Mouse (Mus musculus) gonadal fat pad, adult 2 months (tissue): ENCODE data around the gene Tex264. TPM values are rescaled to one million over a fixed set of nuclear protein-coding genes. Genes with fewer than 3 reads are reported as not detected.
"Not testable (repeated sequence)": the region's sequence is repeated elsewhere in the genome, so short reads cannot be mapped to it uniquely, and the experiment has no call there.

ENCODE experiments used
- DNase-seq: peaks from one replicate; pipeline ENCODE4 v3.0.0-alpha.2; 2012; ENCODE audit warnings: low read depth
- polyA plus RNA-seq: library from polyadenylated mRNA; depleted of rRNA; stranded (reverse); fragments of >200 nt; gene quantifications from 2 replicates; pipeline ENCODE4 v1.2.3, GENCODE M21; 2012

Gene Tex264
- polyA plus RNA-seq, 1 experiment, result 126 TPM

GRCm38 (mm10) chr9:106664433-106664832, 21.3 kb downstream of the Tex264 start:
- DNase-seq, result no peak

DNA sequence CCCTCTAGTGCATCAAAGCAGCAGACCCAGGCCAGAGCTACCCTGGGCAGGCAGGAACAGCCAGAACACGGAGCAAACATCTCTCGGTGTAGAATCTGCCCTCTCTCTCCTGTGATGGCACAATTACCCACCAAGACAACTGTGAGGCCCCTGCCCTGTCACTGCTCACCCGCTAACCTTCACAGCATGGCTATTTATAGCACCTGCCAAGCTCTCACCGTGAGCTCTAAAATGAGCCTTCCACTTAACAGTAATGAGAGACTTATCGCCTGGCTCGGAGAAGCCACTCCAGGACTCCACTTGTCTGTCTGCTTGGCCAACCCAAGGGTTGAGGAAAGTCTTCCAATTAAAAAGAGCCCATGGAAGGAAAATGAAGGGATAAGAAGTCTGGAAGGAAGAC, 22.5 kb downstream of the Tex264 start:
- no peak for DNase-seq

- DNase-seq, result no peak
Measured at GRCm38 (mm10) chr9:106659935-106660334, 25.8 kb downstream of the Tex264 start.

DNA sequence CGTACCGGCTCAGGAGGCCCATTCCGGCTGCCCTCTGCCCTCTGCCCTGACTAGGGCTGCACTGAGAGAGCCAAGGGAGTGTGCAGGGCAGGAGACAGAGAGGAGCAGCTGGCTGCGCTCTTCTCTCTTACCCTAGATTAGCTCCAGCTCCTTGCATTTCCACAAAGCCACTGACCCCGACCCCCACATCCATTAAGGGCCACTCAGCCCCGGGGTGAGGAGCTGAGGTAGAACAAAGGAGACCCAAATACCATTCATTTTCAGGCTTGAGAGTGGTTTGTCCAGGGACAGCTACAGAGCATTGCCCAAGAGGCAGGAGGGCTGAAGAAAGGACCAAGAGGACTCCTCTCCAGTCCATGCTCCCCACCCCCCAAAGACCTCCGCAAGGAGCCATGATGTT, 26.3 kb downstream of the Tex264 start:
- DNase-seq, result no peak

DNA sequence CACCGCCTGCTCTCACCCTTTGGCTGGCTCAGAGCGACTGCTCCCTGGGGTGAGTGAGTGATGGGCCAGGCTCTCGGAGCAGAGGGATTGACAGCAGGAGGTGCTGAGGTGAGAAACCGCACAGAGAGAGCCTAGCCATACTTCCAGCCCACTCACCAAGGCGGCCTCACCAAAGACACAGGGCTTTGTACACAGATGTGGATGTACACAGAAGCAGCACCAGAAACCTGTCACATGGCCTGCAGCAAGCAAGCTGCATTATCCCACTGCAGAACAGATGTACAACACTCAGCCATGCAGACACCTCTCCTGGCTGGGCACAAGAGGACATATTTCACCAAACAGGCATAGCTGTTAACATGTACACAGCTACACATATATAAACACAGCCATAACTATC, 28.1 kb downstream of the Tex264 start:
- no peak for DNase-seq

- DNase-seq, result no peak
Measured at GRCm38 (mm10) chr9:106656820-106657219, 28.9 kb downstream of the Tex264 start.

DNA sequence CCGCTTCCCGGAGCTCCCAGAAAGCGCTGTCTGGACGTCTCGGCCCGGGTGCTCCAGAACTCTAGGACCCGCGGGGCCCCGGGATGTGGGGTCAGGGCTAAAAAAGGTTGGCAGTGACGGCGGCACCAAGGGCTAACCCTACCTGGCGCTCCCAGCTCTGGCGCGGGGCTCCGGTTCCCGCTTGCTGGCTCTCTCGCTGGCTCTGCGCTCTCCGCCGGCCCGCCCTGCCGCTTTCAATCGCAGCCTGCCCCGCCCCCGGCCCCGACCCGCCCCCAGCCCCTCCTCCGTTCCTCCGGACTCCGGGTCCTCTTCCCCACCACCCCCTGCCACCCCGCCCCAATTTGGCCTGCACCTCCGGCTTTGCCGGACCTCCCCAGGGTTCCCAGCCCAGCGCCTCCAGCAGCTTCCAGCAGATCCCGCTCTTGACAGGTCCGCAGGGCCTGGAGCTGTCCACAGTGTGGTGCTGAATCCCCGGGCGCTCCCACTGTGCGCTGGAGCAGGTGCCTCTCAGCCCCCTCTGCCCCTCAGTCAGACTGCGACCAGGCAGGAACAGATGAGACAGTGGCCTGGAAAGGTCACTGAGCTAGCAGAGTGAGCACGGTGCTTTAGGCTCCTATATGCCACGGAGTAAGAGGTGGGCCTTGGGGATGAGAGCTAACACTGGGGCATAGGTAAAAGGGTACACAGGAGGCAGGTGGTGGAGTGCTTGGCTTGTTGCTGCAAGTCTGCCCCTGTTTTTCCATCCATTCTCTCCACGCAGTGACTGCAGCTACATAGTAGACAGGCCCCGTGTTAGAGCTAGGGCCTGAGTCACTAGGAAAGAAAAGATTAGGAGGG, 29.6 kb downstream of the Tex264 start, which contains the start of gene Grm2:
Gene Grm2, minus strand, starts transcription at position 199 of the 837 bp plus-strand sequence.
- no peak for DNase-seq

- no peak for DNase-seq
Measured at GRCm38 (mm10) chr9:106652720-106653119, 33.0 kb downstream of the Tex264 start.

DNA sequence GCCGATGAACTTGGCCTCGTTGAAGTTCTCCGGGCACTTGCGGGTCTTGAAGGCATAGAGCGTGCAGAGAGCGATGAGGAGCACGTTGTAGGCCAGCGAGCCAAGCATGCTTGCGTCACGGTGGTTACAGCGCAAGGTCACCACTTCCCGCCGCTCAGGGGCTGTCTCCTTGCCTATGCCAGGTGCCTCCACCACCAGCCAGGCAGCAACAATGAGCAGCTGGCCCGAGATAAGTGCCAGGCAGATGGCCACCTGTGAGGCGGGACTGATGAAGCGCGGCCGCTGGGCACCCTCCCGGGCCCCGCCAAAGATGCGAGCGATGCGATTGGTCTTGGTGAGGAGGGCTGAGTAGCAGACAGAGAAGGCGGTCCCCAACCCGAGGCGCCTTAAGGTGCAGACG, 38.5 kb downstream of the Tex264 start:
- DNase-seq, result no peak

- no peak for DNase-seq
Measured at GRCm38 (mm10) chr9:106645684-106646271, 39.9 kb downstream of the Tex264 start.

GRCm38 (mm10) chr9:106643787-106644186, 41.9 kb downstream of the Tex264 start:
- DNase-seq, result no peak

- DNase-seq, result no peak
Measured at GRCm38 (mm10) chr9:106643128-106643527, 42.6 kb downstream of the Tex264 start.

DNA sequence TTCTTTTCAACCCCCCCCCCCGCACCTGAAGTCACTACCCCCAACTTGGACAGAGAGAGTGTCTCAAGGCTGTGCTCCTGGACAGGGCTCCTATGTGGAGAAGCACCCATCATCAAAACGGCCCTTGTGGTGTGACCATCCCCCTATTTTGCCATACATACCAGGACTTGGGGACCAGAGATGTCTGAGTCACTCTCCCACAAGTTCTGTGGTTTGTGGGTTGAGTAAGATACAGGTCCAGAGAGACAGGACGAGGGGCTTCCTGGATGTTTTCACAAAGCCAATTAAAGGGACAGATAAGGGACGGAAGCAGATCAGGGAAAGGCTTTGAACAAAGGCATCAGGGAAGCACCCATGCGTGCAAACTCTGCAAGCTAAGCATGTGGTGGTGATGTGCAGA, 44.4 kb downstream of the Tex264 start:
- no peak for DNase-seq

DNA sequence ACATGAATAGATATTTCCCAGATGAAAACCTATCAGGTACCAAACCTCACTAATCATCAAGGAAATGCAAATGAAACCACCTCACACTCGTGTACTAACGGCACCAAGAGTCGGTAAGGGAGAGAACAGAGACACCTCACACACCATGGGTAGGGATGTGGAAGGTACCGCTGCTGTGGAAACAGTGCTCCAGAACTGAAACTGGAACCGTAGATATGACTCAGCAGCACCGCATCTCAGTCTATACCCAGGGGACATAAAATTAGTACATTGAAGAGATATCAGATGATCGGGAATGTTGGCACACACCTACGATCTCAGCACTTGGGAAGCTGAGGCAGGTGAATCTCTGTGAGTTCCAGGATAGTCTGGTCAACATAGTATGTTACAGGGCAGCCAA, 47.6 kb downstream of the Tex264 start:
- DNase-seq, result no peak

- no peak for DNase-seq
Measured at GRCm38 (mm10) chr9:106632185-106632584, 53.5 kb downstream of the Tex264 start.

DNA sequence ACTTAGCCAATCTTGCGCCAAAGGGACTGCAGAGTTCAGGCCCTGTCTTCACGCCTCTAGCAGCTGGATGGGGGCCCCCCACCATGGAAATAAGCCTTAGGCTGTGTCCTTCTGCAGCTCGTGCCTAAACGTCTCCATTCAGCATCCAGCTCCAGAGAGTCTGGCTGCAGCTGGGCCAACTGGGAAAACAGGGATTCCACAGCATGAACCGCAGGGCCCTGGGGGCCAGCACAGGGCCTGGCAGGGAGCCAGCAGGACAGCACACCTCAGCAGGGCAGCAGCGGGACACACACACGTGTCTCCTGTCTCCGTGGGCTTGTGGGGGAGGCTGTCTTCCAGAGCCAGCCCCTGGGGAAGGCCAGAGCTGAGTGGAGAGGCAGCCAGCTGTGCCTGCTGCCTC, 57.9 kb downstream of the Tex264 start:
- not testable (repeated sequence) for DNase-seq

- no peak for DNase-seq
Measured at GRCm38 (mm10) chr9:106626282-106626681, 59.4 kb downstream of the Tex264 start, which contains the start of gene Iqcf6. Iqcf6 (plus strand) TSS chr9:106626582.

- no peak for DNase-seq
Measured at GRCm38 (mm10) chr9:106617496-106617895, 68.2 kb downstream of the Tex264 start.

DNA sequence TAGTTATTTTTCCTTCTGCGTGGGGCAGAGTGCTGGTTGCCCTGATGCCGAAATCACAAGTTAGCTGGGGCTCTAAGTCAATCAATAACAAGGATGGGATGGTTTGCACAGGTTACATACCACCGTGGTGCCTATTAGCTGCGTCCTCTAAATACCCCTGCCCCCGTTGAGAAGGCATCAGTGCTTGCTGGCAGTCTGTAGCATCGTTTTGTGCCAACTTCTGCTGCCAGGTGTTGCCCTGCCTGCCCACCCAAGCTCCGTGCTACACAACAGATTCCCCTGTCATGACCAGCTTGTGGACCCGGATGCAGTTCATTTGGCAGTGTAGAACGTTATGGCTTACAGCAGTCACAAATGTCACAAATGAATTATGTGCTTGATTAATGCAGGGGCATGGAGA, 69.4 kb downstream of the Tex264 start:
- DNase-seq, result no peak

- no peak for DNase-seq
Measured at GRCm38 (mm10) chr9:106614616-106615015, 71.1 kb downstream of the Tex264 start.

DNA sequence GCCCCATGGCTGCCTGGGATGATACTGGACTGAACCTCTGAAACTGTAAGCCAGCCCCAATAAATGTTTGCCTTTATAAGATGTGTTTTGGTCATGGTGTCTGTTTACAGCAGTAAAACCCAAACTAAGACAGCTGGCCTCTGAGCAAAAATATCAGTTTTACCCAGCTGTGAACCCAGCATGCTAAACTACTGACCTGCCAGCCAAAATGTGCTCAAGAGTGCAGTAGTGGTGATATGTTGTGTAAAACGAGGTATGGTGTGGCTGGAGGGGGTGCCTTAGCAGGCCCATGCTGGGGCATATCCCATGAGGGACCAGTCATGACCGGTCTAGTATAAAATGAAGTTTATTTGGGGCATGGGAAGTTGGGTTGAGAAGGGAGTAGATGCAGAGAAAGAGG, 71.8 kb downstream of the Tex264 start:
- DNase-seq, result no peak

DNA sequence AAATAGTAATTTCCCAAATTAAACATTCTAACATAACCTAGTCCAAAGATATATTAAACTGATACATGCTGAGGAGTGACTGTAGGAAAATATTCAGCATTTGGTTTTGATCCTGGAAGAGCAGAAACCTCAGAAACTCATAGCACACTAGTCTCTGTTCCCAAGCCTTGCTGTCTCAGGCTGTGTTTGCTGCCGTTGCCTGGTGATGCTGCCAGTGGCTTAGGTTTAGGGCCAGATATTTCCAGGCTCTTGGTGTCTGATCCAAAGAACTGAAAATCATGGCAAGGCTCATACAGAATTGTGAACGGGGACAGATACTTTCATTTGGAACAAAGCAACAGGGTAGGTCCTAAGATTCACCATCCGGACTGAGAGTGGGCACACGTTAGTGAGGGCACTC, 75.0 kb downstream of the Tex264 start:
- DNase-seq, result no peak
